In the genomic region with DNA sequence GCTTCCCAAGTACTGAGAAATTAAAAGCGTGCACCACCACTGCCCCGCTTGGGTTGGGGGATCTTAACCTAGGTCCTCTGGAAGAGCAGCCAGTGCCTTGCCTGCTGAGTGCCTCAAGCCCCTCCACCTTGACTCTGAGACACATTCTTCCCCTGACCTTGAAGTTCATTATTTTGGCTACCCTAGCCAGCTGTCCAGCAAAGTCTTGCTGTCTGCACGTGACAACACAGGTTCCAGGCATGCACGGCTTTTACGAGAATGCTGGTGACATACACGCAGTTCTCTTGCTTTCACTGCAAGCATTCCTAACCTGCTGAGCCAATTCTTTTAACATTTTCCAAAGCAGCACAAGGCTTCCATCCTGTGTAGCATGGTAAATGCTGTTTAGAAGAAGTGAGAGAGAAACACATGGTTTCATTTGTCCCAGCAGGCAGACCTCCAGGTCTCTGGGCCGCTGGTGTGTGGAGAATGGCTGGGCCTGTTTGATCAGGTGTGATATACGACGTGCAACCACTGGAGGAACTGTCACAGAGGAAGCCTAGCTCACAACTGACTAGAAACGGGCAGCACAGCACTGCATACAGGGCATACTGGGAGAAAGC, we compare ENCODE assay signal across 20 mouse cellular contexts. TPM values are rescaled to one million over a fixed set of nuclear protein-coding genes. Genes with fewer than 3 reads are reported as not detected.
DNase-seq lines count a peak whose midpoint lies in the region; ATAC-seq and TF ChIP-seq lines count a peak whose summit lies in the region.
"Had no signal": no experiment of that assay in that cellular context is flagged by ENCODE, and none has a peak within 500 bp of the region (broad histone marks: within the 10 kb centered on the region; RNA-seq: fewer than 3 reads in every experiment).

No protein-coding gene starts in this region.

- intact Hi-C loops in heart, postnatal 10 days (cut with DNase I) = no loop called here

- no peak overlapping the region for H3K4me2 ChIP-seq in heart, embryonic 14.5 days (ENCODE audit: low read length)
- no peak overlapping the region for H3K4me2 ChIP-seq in kidney, embryonic 16.5 days (replicated peaks; ENCODE audit: low read depth, low read length)
- H3K4me2 ChIP-seq in limb, embryonic 14.5 days (replicated peaks; ENCODE audit: low read depth, low read length, severe bottlenecking) = no peak overlapping the region
- no peak overlapping the region for H3K4me2 ChIP-seq in midbrain, embryonic 16.5 days (ENCODE audit: low read length)
- H3K4me2 ChIP-seq: embryonic facial prominence, embryonic 13.5 days; forebrain, embryonic 13.5 days; hindbrain, embryonic 13.5 days; liver, embryonic 13.5 days; neural tube, embryonic 12.5 days; stomach, embryonic 15.5 days had no signal

- ATAC-seq in heart, embryonic 14.5 days (ENCODE audit: insufficient number of reproducible peaks, insufficient read depth, low FRiP score, low read depth) = no peak
- ATAC-seq in kidney, embryonic 16.5 days (ENCODE audit: low FRiP score, low TSS enrichment) = no peak
- ATAC-seq in limb, embryonic 14.5 days (ENCODE audit: low FRiP score, low read depth) = peak; percentile 74
- ATAC-seq in midbrain, embryonic 16.5 days = no peak
- ATAC-seq: forebrain, embryonic 13.5 days had no signal

- no peaks in the 10 kb centered on the region for H3K36me3 ChIP-seq in heart, embryonic 14.5 days (ENCODE audit: control insufficient read depth, insufficient read depth, low read length)
- no peaks in the 10 kb centered on the region for H3K36me3 ChIP-seq in kidney, embryonic 16.5 days (ENCODE audit: insufficient read depth, low read length)
- H3K36me3 ChIP-seq in limb, embryonic 14.5 days (ENCODE audit: control insufficient read depth, insufficient read depth, low read length) = no peaks in the 10 kb centered on the region
- no peaks in the 10 kb centered on the region for H3K36me3 ChIP-seq in midbrain, embryonic 16.5 days (ENCODE audit: control insufficient read depth, insufficient read depth, low read length)
- H3K36me3 ChIP-seq: hindbrain, embryonic 13.5 days; neural tube, embryonic 12.5 days; stomach, embryonic 15.5 days had no signal

- no peak for TF ChIP-seq CTCF in embryonic fibroblast, embryonic 13.5 days (IDR thresholded peaks at IDR 0.05; ENCODE audit: borderline replicate concordance, insufficient read depth, low read length)

- no peak overlapping the region for H3K4me3 ChIP-seq in heart, embryonic 14.5 days (ENCODE audit: control insufficient read depth in 1 of 2, insufficient read depth in 1 of 2, low read depth in 1 of 2, low read length in 2 of 2)
- H3K4me3 ChIP-seq in kidney, embryonic 16.5 days (ENCODE audit: low read length) = no peak overlapping the region
- H3K4me3 ChIP-seq in embryonic fibroblast, embryonic 13.5 days (ENCODE audit: insufficient read depth, low read length) = no peak overlapping the region
- H3K4me3 ChIP-seq in limb, embryonic 14.5 days (replicated peaks; ENCODE audit: low read length) = no peak overlapping the region
- H3K4me3 ChIP-seq in midbrain, embryonic 16.5 days (ENCODE audit: low read depth, low read length) = no peak overlapping the region
- H3K4me3 ChIP-seq: embryonic facial prominence, embryonic 13.5 days; forebrain, embryonic 13.5 days; hindbrain, embryonic 13.5 days; liver, embryonic 13.5 days; neural tube, embryonic 12.5 days; stomach, embryonic 15.5 days had no signal

- no peaks in the 10 kb centered on the region for H3K9me3 ChIP-seq in heart, embryonic 14.5 days (ENCODE audit: control insufficient read depth, low read length)
- no peaks in the 10 kb centered on the region for H3K9me3 ChIP-seq in kidney, embryonic 16.5 days (ENCODE audit: low read length)
- H3K9me3 ChIP-seq in limb, embryonic 14.5 days (ENCODE audit: control insufficient read depth, low read length) = no peaks in the 10 kb centered on the region
- H3K9me3 ChIP-seq in midbrain, embryonic 16.5 days (replicated peaks; ENCODE audit: control insufficient read depth, low read length, poor library complexity, severe bottlenecking) = no peaks in the 10 kb centered on the region
- H3K9me3 ChIP-seq: embryonic facial prominence, embryonic 13.5 days; forebrain, embryonic 13.5 days; hindbrain, embryonic 13.5 days; liver, embryonic 13.5 days; neural tube, embryonic 12.5 days; stomach, embryonic 15.5 days had no signal

- no peak for TF ChIP-seq POLR2A in embryonic fibroblast, embryonic 13.5 days (IDR thresholded peaks at IDR 0.05; ENCODE audit: low read depth, low read length)
- no peak for TF ChIP-seq POLR2A in limb, embryonic 14.5 days (IDR thresholded peaks at IDR 0.05; ENCODE audit: borderline replicate concordance, extremely low read depth, insufficient read depth, insufficient read length)

- no peaks in the 10 kb centered on the region for H3K27me3 ChIP-seq in heart, embryonic 14.5 days (ENCODE audit: control insufficient read depth, insufficient read depth, low read length)
- no peaks in the 10 kb centered on the region for H3K27me3 ChIP-seq in kidney, embryonic 16.5 days (ENCODE audit: insufficient read depth, low read length)
- no peaks in the 10 kb centered on the region for H3K27me3 ChIP-seq in limb, embryonic 14.5 days (ENCODE audit: control insufficient read depth, insufficient read depth, low read length)
- H3K27me3 ChIP-seq in midbrain, embryonic 16.5 days (ENCODE audit: control insufficient read depth, insufficient read depth, low read depth, low read length) = no peaks in the 10 kb centered on the region
- H3K27me3 ChIP-seq: embryonic facial prominence, embryonic 13.5 days; forebrain, embryonic 13.5 days; hindbrain, embryonic 13.5 days; liver, embryonic 13.5 days; neural tube, embryonic 12.5 days; stomach, embryonic 15.5 days had no signal

- 60% methylated on average over 10 of the region's 10 CpGs for WGBS in heart, embryonic 14.5 days
- WGBS in kidney, embryonic 16.5 days = 46% methylated on average over 10 of the region's 10 CpGs
- 24% methylated on average over 10 of the region's 10 CpGs for WGBS in limb, embryonic 14.5 days
- 83% methylated on average over 10 of the region's 10 CpGs for WGBS in midbrain, embryonic 16.5 days

- peaks cover 21 to 29% of the 10 kb centered on the region in 2 experiments for H3K4me1 ChIP-seq in heart, embryonic 14.5 days (ENCODE audit: control insufficient read depth in 2 of 2, insufficient read depth in 2 of 2, low read length in 2 of 2)
- peaks cover 48% of the 10 kb centered on the region for H3K4me1 ChIP-seq in kidney, embryonic 16.5 days (ENCODE audit: insufficient read depth, low read length)
- peaks cover 25% of the 10 kb centered on the region for H3K4me1 ChIP-seq in embryonic fibroblast, embryonic 13.5 days (ENCODE audit: control insufficient read depth, insufficient read depth, low read length)
- peaks cover 18% of the 10 kb centered on the region for H3K4me1 ChIP-seq in limb, embryonic 14.5 days (ENCODE audit: control insufficient read depth, insufficient read depth, low read length)
- peaks cover 16% of the 10 kb centered on the region for H3K4me1 ChIP-seq in midbrain, embryonic 16.5 days (ENCODE audit: control insufficient read depth, insufficient read depth, low read length)

- H3K9ac ChIP-seq in heart, embryonic 14.5 days (ENCODE audit: low read length) = no peak overlapping the region
- no peak overlapping the region for H3K9ac ChIP-seq in kidney, embryonic 16.5 days (replicated peaks; ENCODE audit: low read length)
- no peak overlapping the region for H3K9ac ChIP-seq in limb, embryonic 14.5 days (ENCODE audit: low read depth, low read length, severe bottlenecking)
- no peak overlapping the region for H3K9ac ChIP-seq in midbrain, embryonic 16.5 days (ENCODE audit: low read depth, low read length)
- H3K9ac ChIP-seq: embryonic facial prominence, embryonic 13.5 days; forebrain, embryonic 13.5 days; hindbrain, embryonic 13.5 days; liver, embryonic 13.5 days; neural tube, embryonic 12.5 days; stomach, embryonic 15.5 days had no signal

- peak overlapping the region; percentile 21 to 39 for H3K27ac ChIP-seq in heart, embryonic 14.5 days (replicated peaks in 1 of 2; ENCODE audit: control insufficient read depth in 1 of 2, insufficient read depth in 1 of 2, low read depth in 2 of 2, low read length in 2 of 2)
- peak overlapping the region; percentile 7 for H3K27ac ChIP-seq in kidney, embryonic 16.5 days (ENCODE audit: low read length)
- peak overlapping the region; percentile 67 for H3K27ac ChIP-seq in embryonic fibroblast, embryonic 13.5 days (ENCODE audit: insufficient read depth, low read length)
- peak overlapping the region; percentile 44 for H3K27ac ChIP-seq in limb, embryonic 14.5 days (replicated peaks; ENCODE audit: low read depth, low read length)
- H3K27ac ChIP-seq in midbrain, embryonic 16.5 days (ENCODE audit: low read length) = no peak overlapping the region
- H3K27ac ChIP-seq: embryonic facial prominence, embryonic 13.5 days; forebrain, embryonic 13.5 days; hindbrain, embryonic 13.5 days; liver, embryonic 13.5 days; neural tube, embryonic 12.5 days; stomach, embryonic 15.5 days had no signal

- DNase-seq in heart, postnatal 10 days = no peak
- DNase-seq in kidney, adult 8-10 months = no peak
- DNase-seq in limb, embryonic 14.5 days (ENCODE audit: low spot score) = peak; percentile 27
- DNase-seq in thymus, postnatal 36 days = no peak
- DNase-seq: adrenal gland, postnatal 25 days; cerebellum, postnatal 10 days; heart, adult 11 months; liver, embryonic 13.5 days; right cerebral cortex, adult 18-20 months; thymus, postnatal 14 days had no signal

RNA-seq across cellular contexts. Expression of gene Arhgef18, which starts 27.4 kb away (rescaled TPM):
- 4.6 and 6.0 TPM in 2 replicates for polyA plus RNA-seq in heart, embryonic 14.5 days (2014; fragmentation: Nextera tagmentation; extraction: Ambion mirVana)
- total RNA-seq in heart, postnatal 10 days (2021) = 10 to 100 TPM; 19.6 to 22.7 TPM
- 11.6 and 12.1 TPM in 2 replicates for polyA plus RNA-seq in kidney, embryonic 16.5 days (2015; fragmentation: Nextera tagmentation; extraction: Ambion mirVana)
- 19.8 and 21.2 TPM in 2 replicates for polyA plus RNA-seq in embryonic fibroblast, embryonic 13.5 days (2011; ENCODE audit: insufficient read length, low read depth, missing spikeins)
- polyA plus RNA-seq in limb, embryonic 14.5 days (2012; rRNA removed) = 23.1 and 26.3 TPM in 2 replicates
- 9.4 and 12.3 TPM in 2 replicates for polyA plus RNA-seq in limb, embryonic 14.5 days (2014; fragmentation: Nextera tagmentation; extraction: Ambion mirVana)
- polyA plus RNA-seq in midbrain, embryonic 16.5 days (2015; fragmentation: Nextera tagmentation; extraction: Ambion mirVana) = 12.0 and 12.1 TPM in 2 replicates

RNA-seq across cellular contexts. Expression of gene Pex11g, which starts 47.3 kb away (rescaled TPM):
- polyA plus RNA-seq in heart, embryonic 14.5 days (2014; fragmentation: Nextera tagmentation; extraction: Ambion mirVana) = 5.0 and 5.4 TPM in 2 replicates
- 1 to 10 TPM; 4.4 to 5.5 TPM for total RNA-seq in heart, postnatal 10 days (2021)
- polyA plus RNA-seq in kidney, embryonic 16.5 days (2015; fragmentation: Nextera tagmentation; extraction: Ambion mirVana) = 8.7 and 10.1 TPM in 2 replicates
- 3.8 and 5.9 TPM in 2 replicates for polyA plus RNA-seq in embryonic fibroblast, embryonic 13.5 days (2011; ENCODE audit: insufficient read length, low read depth, missing spikeins)
- 6.0 and 7.7 TPM in 2 replicates for polyA plus RNA-seq in limb, embryonic 14.5 days (2012; rRNA removed)
- 2.7 and 4.7 TPM in 2 replicates for polyA plus RNA-seq in limb, embryonic 14.5 days (2014; fragmentation: Nextera tagmentation; extraction: Ambion mirVana)
- 4.5 and 5.0 TPM in 2 replicates for polyA plus RNA-seq in midbrain, embryonic 16.5 days (2015; fragmentation: Nextera tagmentation; extraction: Ambion mirVana)

RNA-seq across cellular contexts. Expression of gene Tex45, which starts 50.5 kb away (rescaled TPM):
- polyA plus RNA-seq in heart, embryonic 14.5 days (2014; fragmentation: Nextera tagmentation; extraction: Ambion mirVana) = not detected in 2 replicates
- total RNA-seq in heart, postnatal 10 days (2021) = under 1 TPM in 1 of 2 experiments, not detected in 1; 0.17 TPM
- 0.19 TPM in 1 of 2 replicates, not detected in the other for polyA plus RNA-seq in kidney, embryonic 16.5 days (2015; fragmentation: Nextera tagmentation; extraction: Ambion mirVana)
- not detected in 2 replicates for polyA plus RNA-seq in embryonic fibroblast, embryonic 13.5 days (2011; ENCODE audit: insufficient read length, low read depth, missing spikeins)
- polyA plus RNA-seq in limb, embryonic 14.5 days (2012; rRNA removed) = 0.11 and 0.17 TPM in 2 replicates
- polyA plus RNA-seq in limb, embryonic 14.5 days (2014; fragmentation: Nextera tagmentation; extraction: Ambion mirVana) = not detected in 2 replicates
- 0.31 and 0.46 TPM in 2 replicates for polyA plus RNA-seq in midbrain, embryonic 16.5 days (2015; fragmentation: Nextera tagmentation; extraction: Ambion mirVana)
- total RNA-seq: adrenal gland, postnatal 25 days had no signal
- polyA plus RNA-seq: liver, embryonic 13.5 days; lung, embryonic 16.5 days; neural tube, embryonic 12.5 days; stomach, embryonic 15.5 days had no signal
